Mouse (Mus musculus): Measurements from ENCODE around the gene Dennd2a. TPM values are rescaled to one million over a fixed set of nuclear protein-coding genes. Genes with fewer than 3 reads are reported as not detected.

Gene Dennd2a
- total RNA-seq, 2 experiments from 2014 or later: 8.2 to 10.9 TPM

DNA sequence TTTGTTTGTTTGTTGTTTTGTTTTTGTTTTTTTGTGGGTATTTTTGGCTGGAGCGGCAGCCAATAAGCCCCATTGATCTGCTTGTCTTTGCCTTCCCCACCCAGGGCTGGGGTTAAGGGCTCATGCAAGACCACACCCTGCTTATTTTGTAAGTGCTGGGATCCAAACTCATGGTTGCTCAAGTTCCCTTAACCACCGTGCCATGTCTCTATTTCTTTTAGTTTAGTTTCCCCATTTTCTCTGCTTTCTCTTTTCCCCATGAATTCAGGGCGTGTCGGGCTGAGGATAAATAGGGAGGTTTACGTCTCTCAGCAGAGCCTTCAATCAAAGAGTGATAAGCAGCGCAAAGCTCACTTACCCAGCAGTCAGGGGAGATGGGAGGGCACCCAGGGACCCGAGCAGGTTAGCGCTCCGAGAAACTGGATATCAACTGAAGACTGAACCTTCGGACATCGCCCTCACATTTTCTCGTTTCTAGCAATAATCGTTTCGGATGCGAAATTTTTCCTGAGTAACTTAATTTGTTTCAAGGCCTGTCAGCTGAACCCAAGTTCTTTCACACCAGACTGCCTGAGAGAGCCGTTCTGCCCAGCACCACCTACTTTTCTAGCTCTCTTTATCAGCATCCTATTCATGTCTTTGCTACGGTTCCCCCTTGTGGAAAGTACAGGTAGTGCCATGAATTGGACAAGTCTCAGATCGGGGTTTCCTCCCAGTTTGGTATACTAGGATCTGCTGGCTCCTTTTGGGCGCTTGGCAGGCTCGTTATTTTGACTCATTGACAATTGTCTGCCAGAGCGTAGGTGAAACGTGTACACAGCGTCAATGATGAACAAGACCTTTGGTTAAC lies 4.7 kb upstream of the Dennd2a start:
- peak; percentile 55 for DNase-seq
- intact Hi-C loops (cut with DNase I; ENCODE audit: low total_unique reads): loop anchor here (2.0 kb wide), 1 partner anchor 100 kb away; no protein-coding TSS in a partner anchor

DNA sequence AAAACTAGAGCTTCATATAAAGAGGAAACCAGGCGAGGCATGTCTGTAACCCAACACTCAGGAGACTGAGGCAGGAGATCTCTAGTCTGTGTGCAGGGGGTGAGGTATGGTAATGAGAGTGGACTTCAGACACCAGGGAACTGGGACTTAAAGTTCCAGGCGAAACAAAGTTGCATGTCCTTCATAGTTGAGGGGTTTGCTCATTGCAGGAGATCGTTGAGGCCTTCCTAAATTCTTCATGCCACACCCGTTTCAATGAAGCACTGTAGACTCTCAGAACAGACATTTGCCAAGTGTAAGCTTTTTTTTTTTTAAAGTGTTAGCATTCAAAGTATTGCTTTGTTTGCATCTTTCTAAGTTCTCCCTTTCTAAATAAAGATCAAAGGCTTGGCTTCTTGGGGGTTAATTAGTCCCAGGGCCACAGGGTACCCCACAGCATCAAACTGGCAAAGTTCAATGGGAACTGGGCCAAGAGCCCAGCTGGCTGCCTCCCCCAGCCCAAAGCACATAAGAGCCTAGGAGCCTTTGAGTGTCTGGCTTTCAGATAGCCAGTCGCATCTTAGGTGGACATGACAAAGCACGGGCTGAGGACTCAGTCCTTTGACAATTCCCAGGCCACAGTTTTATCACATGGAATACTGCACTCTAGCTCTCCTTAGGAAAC lies 1.7 kb upstream of the Dennd2a start:
- intact Hi-C loops (cut with DNase I; ENCODE audit: low total_unique reads): no loop called here
- no peak for DNase-seq

DNA sequence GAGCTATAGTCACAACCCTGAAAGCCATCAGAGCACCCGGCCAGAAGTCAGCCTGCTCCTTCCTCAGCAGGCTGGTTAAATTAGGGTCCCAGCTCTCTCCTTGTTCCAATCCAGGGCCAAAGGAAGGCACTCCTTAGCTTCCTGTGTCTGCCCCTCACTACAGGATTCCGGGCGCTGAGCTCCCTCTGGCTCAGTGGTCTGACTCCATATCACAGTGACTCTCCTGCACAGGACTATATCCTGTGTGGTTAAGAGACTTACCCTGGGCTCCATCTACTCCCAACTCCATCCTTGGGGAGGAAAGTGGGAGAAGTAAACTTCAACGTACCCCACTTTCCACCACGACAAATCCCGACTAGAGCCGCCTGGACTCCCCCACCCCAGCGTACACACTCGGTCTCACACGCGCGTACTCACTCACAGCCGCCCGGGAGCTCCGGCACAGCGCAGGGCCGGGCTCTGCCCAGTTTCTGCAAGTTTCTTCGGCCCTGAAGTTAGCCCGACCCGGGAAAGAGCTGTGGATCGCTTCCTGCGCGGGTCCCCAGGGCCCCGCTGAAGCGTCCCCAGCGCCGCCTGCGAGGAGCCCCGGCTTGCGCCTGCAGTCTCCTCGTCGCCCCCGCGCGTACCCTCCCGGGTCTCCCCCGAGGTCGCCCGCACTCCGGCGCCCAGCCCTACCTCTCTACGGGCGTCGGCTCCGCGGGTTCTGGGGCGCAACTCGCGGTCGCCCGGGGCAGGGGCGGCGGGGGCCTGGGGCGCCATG lies 587 bp downstream of the Dennd2a start:
- intact Hi-C loops (cut with DNase I; ENCODE audit: low total_unique reads): no loop called here
- DNase-seq: peak; percentile 50

DNA sequence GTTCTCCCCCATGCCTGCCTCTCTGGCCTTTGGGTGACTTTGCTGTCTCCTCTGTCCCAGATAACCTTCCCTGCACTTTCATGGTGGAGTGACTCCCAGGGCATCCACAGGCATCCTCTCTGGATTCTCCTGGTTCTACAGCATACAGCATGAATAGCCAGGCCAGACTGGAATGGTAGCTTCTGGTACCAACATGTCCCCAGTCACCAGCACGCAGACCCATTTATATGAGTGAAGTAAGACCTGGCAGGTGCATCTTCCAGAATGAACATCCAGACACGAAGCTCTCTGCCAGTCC lies 2.1 kb downstream of the Dennd2a start:
- DNase-seq: no peak
- intact Hi-C loops (cut with DNase I; ENCODE audit: low total_unique reads): no loop called here

DNA sequence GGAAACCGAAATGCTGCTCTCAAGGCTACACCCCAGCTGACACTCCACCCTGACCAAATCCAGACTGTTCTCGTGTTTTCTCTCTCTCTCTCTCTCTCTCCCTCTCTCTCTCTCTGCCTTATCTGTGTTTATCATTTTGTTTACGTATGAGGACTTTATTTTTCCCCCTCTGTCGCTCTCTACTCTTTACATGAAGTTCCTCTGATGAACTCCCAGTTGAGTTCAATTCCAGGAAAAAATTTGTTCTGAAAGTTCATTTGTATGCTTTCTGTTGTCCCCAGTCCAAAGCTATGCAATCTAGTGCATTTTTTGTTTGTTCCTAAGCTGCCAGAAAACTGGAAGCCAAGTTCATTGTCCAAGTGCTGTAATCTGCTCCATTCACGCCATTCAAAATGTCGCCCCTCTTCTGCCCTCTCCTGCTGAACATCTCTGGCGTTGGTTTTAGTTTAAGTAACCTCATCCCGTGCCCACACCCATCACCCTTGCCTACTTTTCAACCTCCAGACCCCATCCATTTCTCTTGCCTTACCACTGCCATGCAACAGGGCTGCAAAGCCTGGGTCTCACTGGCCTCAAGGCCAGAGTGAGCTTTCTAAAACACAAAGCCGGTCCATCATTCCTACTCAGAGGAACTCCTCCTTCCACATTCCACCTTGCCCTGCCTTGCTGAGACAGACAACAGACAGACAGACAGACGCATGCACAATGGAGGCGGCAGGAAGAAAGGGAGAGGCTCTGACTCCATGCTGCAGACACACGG lies 2.6 kb downstream of the Dennd2a start:
- intact Hi-C loops (cut with DNase I; ENCODE audit: low total_unique reads): no loop called here
- no peak for DNase-seq

DNA sequence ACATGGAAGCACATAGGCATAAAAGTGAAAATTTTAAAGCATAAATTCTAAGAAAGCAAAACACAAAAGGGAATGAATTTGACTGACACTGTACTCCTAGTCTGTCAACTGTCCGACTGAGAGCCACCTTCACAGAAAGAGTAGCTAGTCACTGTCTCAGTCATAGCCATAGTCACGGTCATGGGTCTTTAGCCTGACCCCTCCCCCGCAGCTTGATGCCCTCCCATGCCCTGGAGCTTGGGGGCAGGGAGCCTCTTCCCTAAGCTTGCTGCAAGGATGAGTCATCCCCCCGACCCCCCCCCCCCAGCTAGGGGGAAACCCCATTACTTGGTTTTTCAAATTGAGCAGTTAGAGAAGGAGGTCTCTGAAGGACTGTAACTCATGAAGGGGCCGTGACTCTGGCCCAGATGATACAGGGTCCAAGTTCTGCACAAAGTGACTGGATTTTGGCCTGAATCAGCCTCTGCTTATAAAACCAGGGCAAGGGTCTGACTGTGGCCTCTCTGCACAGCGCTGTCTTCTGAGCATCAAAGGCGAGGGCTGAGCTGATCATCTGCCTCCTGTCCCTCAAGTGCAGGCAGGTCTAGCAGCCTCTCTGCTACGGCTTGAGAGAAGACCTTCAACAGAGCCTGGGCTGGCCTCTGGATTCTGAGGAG lies 5.6 kb downstream of the Dennd2a start:
- peak; percentile 35 for DNase-seq
- intact Hi-C loops (cut with DNase I; ENCODE audit: low total_unique reads): no loop called here

DNA sequence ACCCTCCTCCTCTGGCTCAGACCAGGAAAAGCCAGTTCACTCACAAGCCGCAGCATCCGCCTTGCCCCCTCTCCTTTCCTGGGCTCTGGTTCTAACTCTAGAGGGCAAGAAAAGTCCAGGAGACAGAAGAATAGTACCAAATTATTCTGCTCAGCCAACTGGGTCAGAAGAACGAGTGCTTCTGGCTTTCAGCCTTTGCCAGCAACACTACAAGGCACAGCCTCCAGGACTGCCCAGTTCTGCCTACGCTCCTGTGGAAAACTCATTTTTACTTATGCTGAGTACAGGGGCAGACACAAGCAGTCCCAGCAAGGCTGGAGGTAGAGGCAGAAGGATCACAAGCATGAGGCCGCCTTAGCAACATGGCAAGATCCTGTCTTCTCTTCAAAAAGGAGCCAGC lies 9.6 kb downstream of the Dennd2a start:
- intact Hi-C loops (cut with DNase I; ENCODE audit: low total_unique reads): no loop called here
- no peak for DNase-seq

DNA sequence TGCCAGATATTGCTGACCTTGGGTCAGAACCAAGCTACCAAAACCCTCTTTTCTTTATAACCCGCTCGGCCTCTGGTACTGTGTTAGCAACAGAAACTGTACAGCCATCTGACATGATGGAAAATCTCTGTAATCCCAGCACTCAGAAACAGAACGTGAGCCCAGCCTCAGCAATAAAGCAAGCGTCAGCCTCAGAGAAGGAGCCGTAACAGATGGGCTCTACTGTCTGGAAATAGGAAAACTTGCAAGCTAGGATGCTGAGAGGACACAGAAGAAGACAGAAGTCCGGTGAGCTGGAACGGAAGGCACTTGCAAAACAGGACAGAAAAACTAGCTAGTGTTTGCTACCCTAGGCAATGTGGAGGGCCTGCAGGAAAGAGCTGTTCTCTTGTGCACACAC lies 12.2 kb downstream of the Dennd2a start:
- intact Hi-C loops (cut with DNase I; ENCODE audit: low total_unique reads): no loop called here
- no peak for DNase-seq

DNA sequence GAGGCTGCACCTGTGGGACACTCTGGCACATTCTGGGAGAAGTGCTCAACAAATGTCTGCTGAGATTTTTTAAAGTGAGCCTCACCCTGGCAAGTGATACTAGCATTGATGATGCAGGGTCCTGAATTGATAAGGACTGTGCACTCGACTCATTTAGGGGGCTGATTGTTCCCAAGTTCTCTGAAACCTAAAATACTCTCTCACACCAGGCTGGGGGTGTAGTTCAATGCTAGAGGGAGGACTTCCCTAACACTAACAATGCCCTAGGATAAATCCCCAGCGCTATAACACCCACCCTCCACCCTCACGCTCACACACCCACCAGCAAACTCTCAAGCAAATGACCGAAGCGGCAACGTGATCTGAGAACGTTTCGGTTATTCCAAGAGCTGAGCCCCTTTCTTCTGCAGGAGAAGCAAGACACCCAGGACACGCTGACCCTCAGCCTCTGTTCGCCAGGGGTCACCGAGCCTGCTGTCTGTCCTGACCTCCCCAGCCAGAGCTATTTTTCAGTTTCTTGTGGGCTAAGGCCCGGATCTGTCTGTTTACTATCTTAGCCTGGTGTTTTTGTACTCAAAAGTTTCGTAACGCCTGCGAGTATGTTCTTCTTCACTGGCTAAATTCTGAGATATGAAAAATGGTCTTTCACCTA lies 13.8 kb downstream of the Dennd2a start:
- no peak for DNase-seq
- intact Hi-C loops (cut with DNase I; ENCODE audit: low total_unique reads): no loop called here

DNA sequence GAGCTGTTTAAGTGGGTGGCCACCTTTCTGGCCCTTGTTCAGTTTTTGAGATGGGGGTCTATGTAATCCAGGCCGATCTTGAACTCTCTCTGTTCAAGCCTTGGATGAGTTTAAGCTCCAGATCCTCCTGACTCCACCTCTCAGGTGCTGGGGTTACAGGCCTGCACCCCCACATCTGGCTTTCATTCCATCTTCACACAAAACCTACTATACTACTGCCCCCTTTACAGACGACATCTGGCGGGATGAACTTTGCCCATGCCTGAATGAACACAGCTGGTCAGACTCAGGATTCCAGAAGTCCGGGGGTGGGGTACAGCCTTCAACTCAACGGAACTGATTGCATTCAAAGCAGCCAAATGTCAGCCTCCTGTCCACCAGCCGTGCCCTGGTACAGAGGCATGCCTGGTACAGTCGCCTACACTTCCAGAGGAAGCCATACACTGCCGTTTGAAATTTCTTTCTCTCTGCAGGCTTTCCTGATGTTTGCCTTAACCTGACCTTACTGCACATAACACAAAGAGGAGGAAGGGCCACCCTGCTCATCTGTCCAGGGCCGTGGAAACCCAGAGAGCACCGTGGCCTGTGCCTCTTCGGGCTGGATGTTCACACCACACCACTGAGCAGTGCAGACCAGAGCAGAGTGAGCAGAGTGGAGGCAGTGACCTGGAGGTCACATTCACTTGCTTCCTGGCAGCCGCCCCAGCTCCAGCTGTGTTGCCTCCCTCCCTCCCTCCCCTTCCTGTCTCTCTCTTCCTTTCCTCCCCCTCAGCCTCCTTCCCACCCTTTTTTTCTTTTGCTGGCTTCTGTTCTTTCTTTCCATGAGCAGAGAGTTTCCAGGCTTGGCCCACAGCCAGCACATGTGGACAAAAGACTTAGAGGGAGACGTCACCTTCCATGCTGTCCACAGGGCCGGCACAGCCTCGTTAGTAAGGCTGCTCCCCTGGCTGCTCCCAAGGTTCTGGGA lies 14.8 kb downstream of the Dennd2a start:
- intact Hi-C loops (cut with DNase I; ENCODE audit: low total_unique reads): no loop called here
- DNase-seq: peak; percentile 85

DNA sequence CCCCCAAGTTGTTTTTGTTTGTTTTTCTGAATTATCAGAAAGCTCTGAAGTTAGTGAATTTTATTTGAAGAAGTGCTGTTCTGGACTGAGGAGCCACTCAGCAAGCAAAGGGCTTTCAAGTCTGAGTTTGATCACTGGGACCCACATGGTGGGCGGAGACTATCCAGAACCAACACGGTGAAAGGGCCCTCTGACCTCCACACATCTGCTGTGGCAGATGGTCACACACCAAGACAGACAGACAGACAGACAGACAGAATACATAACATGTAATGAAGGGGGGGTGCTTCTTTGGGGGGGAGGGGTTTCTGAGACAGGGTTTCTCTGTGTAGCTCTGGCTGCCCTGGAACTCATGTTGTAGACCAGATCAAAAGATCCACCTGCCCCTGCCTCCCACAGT lies 17.1 kb downstream of the Dennd2a start:
- no peak for DNase-seq
- intact Hi-C loops (cut with DNase I; ENCODE audit: low total_unique reads): no loop called here

DNA sequence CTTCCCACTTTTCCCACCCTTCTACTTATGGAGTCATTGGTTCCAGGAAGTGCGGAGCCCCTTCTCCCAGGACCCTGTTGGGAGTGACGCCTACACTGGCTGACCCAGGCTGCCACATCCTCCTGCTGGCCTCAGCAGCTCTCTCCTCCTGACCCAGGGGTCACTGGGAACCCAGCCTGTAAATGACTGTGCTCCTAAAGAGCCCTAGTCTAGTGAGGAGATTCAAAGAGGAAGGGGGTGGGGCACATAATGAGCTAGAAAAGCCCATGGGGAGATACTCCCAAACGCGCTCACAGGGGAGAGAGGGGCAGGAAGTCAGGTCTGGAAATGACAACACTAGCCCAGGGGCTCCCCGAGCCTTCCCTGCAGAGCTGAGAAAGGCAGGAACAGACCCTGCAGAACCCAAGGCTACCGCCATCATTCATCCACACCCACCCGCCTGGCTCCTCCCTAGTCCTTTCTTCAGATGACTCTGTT lies 17.9 kb downstream of the Dennd2a start:
- peak; percentile 69 for DNase-seq
- intact Hi-C loops (cut with DNase I; ENCODE audit: low total_unique reads): no loop called here

DNA sequence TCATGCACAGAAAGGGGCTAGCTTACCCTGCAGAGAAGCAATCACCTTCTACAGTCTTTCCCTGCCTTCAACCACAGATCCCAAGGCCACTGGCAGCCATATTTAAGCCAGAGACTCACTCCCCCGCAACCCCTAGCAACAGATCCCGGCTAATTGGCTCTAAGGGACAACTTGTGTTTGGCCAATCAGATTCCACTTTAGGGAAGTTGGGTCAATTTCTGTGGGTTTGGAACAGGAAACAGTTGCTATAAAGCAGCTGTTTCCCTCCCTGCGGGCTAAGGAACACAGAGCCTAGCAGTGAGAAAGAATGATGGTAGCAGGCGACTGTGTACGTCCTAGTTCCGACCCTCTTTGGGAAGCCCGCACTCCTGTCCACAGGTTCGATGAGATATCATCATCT lies 19.4 kb downstream of the Dennd2a start:
- no peak for DNase-seq
- intact Hi-C loops (cut with DNase I; ENCODE audit: low total_unique reads): no loop called here

DNA sequence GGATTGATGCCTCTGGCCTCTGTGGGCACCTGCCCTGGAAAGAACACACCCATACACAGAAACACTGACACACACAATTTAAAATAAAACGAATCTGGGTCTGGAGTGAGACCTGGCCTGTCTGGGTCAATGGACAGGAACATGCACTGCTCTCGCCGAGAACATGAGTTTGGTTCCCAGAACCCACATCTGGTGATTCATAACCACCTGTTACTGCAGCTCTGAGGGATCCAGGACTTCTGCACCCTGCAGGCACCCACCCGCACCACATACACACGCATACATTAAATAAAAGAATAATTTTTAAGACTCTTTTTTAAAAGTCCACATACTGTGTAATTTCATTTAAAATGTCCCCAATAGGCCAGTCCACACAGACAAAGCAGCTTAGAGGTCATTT lies 20.4 kb downstream of the Dennd2a start:
- intact Hi-C loops (cut with DNase I; ENCODE audit: low total_unique reads): no loop called here
- no peak for DNase-seq

DNA sequence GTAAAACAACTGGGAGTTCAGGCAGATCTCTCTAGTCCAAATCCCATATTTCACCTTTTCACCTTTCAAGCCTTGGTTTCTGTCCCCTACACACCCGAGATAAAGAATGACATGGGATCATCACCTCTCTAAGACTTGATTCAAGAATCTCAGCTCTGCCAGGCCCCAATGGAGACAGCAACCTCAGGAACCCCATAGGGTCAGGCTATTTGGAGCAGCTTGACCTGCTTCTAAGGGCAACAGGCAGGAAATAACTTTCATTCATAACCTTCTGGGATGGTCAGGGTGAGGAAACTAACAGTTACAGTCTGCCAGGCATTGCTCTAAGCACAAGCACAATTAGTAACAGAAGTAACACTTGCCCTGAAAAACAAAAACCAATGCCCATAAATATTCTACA lies 21.0 kb downstream of the Dennd2a start:
- DNase-seq: no peak
- intact Hi-C loops (cut with DNase I; ENCODE audit: low total_unique reads): no loop called here

DNA sequence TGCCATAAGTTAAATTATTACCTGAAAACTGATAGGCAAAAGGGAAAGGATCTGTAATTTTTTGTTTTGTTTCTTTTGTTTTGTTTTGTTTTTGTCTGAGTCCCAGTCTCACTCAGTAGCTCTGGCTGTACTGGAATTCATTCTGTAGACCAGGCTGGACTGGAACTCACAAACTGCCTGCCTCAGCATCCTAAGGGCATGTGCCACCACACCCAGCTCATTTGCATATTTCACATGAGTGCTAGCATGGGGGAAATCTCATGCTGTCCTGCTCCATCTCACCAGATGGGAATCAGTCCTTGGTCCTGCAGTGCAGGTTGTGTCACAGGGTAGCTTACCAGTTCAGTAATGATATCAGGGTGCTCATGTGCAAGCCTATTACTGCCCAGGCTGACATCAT lies 22.7 kb downstream of the Dennd2a start:
- no peak for DNase-seq
- intact Hi-C loops (cut with DNase I; ENCODE audit: low total_unique reads): no loop called here

DNA sequence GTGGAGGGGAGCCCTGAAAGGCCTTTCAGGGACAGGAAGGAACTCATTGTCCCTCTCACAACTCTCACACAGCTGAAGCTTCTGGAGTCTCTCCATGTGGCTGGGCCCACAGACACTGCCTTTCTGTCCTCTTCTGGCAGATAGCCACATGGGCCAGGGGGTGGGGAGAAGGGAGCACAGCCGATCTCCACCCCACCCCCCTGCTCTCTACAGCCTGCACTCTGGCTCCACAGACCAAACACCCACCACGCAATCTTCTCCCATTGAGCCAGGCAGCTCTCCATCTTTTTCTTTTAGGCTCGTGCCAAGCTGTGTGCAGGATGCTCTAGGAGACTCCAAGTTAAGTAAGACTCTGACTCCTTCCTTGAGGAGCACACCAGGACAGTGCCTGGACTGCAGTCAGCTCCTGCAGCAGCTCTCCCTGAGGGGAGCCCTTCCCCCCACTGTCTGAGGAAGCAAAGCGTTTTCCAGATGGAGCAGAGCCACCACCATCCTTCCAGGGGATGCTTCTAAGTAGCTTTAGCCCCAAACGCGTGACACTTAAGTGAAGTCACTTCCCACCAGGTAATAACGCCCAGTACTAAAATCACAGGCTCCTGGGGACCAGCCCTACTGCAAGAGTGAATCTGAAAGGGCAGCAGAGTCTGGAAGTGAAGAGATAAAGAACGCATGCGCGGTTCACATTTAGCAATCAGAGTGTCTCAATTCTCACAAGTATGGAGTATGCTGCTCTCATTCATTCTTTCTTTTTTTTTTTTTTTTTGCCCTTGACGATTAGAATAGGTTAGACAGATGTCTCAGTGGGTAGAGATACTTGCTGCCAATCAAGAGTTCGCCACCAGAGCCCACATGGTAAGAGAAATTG lies 28.8 kb downstream of the Dennd2a start:
- peak; percentile 88 for DNase-seq
- intact Hi-C loops (cut with DNase I; ENCODE audit: low total_unique reads): no loop called here

All from gastrocnemius, postnatal 14 days (tissue).